Mouse (Mus musculus): Measurements from ENCODE around the gene Kdr. TPM values are rescaled to one million over a fixed set of nuclear protein-coding genes. Genes with fewer than 3 reads are reported as not detected.

The Kdr gene
- polyA plus RNA-seq, 2 experiments: 3.8 to 5.2 TPM

DNA sequence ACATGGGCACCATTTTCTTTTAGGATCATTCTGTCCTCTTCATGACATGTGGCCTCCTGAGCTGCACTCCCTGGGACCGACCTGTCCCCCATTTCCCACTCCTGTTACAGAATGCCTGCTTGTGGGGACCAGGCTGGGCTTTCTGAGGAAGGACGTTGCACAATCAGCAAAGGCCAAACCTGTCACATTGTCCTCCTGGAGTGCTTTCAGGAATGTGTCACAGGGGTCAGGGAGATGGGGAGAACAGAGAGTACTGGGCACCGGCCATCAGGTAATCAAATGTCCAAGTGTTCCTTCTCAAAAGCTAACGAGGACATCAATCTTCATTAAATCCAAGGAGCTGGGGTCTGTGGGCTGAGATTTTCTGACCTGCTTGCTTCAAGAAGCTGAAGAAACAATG, 72.2 kb downstream of the Kdr start:
- TF ChIP-seq EP300 (IDR thresholded peaks at IDR 0.05; ENCODE audit: low read depth): no peak
- TF ChIP-seq CTCF (IDR thresholded peaks at IDR 0.05; ENCODE audit: low read depth): no peak
- Histone ChIP-seq H3K4me2 (ENCODE audit: low read depth) (no peak overlapping the region), H3K9me3 (ENCODE audit: control insufficient read depth, low read length) (no peaks in the 10 kb centered on the region), H3K36me3 (replicated peaks; ENCODE audit: control insufficient read depth, insufficient read depth, low read depth) (no peaks in the 10 kb centered on the region), H3K27me3 (ENCODE audit: control insufficient read depth, insufficient read depth, low read length) (no peaks in the 10 kb centered on the region), H3K27ac (no peak overlapping the region), H3K9ac (replicated peaks) (no peak overlapping the region), H3K4me3 (ENCODE audit: insufficient read depth in 1 of 2, low read depth in 2 of 2, low read length in 2 of 2) (no peak overlapping the region), H3K4me1 (replicated peaks; ENCODE audit: control insufficient read depth in 2 of 2, insufficient read depth in 2 of 2, low read length in 1 of 2) (no peaks in the 10 kb centered on the region)
- DNase-seq (ENCODE audit: low read depth in 3 of 3, low spot score in 3 of 3) (no peak), ATAC-seq (ENCODE audit: insufficient read depth) (no peak)
- WGBS (ENCODE audit: insufficient replicate concordance): 54% methylated on average over 4 of the region's 4 CpGs

DNA sequence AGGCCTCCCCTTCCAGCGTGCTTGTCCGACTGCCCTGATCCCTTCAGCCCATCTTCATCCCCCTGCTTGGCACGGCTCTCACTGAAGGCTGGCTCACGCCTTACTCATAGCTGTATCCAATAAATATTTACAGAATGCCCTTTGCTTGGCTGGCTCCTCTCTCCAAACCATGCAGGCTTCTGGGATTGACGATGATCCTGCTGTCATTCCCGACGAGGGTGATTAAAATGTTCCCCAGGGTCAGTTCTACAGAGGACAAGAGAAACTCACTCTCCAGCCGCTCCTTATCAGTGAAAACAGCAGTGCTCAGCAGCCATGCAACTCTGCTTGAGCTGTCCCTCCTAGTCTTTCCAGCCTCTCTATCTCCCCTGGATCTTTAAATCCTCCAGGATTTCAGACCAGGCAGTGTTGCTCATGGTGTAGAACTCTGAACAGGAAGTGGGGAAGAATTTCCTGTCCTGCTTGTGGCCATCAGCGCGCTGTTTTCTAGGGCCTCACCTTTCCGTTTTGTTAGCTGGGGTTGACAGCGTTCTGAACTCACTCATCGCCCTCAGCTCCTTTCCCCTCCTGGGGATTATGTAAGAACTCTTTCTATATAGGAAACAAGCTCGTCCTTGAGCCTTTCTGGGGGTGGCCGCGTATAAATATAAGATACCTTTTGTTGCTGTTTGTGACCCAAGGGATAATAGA, 77.9 kb downstream of the Kdr start:
- no peak for DNase-seq (ENCODE audit: low read depth in 3 of 3, low spot score in 3 of 3)

DNA sequence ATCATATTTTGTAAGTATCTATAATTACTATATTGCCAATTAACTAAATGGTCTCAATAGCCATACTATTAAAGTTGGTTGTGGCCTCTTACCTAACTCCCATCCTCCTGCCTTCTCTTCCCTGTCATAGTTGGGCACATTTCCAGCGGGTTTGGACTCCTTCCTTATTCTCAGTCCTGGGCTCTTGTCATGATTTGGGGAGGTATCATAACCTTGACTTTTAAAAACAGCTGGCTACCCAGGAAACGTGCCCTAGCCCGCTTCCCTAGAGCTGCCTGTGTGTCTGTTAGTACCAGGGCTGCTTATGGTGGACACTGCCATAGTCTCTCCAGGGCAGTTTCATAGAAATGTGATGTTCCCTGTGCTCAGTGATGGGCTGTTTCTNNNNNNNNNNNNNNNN, 82.9 kb downstream of the Kdr start:
- H3K36me3 ChIP-seq (replicated peaks; ENCODE audit: control insufficient read depth, insufficient read depth, low read depth): no peaks in the 10 kb centered on the region
- DNase-seq (ENCODE audit: low read depth in 3 of 3, low spot score in 3 of 3): no peak
- 40% methylated on average over 3 of the region's 3 CpGs for WGBS (ENCODE audit: insufficient replicate concordance)
- H3K9me3 ChIP-seq (ENCODE audit: control insufficient read depth, low read length): no peaks in the 10 kb centered on the region
- ATAC-seq (ENCODE audit: insufficient read depth): no peak
- no peak overlapping the region for H3K4me3 ChIP-seq (ENCODE audit: insufficient read depth in 1 of 2, low read depth in 2 of 2, low read length in 2 of 2)
- H3K27ac ChIP-seq: no peak overlapping the region
- H3K4me2 ChIP-seq (ENCODE audit: low read depth): no peak overlapping the region
- no peaks in the 10 kb centered on the region for H3K27me3 ChIP-seq (ENCODE audit: control insufficient read depth, insufficient read depth, low read length)
- H3K4me1 ChIP-seq (replicated peaks; ENCODE audit: control insufficient read depth in 2 of 2, insufficient read depth in 2 of 2, low read length in 1 of 2): peaks cover 0 to 3% of the 10 kb centered on the region in 2 experiments; a peak in 2 of 4 replicates
- H3K9ac ChIP-seq (replicated peaks): no peak overlapping the region
- TF ChIP-seq CTCF (IDR thresholded peaks at IDR 0.05; ENCODE audit: low read depth): no peak
- no peak for TF ChIP-seq EP300 (IDR thresholded peaks at IDR 0.05; ENCODE audit: low read depth)

More for the DNA sequence above, 77.9 kb downstream of the Kdr start:
- no peaks in the 10 kb centered on the region for H3K36me3 ChIP-seq (replicated peaks; ENCODE audit: control insufficient read depth, insufficient read depth, low read depth)
- H3K27me3 ChIP-seq (ENCODE audit: control insufficient read depth, insufficient read depth, low read length): no peaks in the 10 kb centered on the region
- no peak overlapping the region for H3K4me2 ChIP-seq (ENCODE audit: low read depth)
- H3K9me3 ChIP-seq (ENCODE audit: control insufficient read depth, low read length): no peaks in the 10 kb centered on the region
- H3K4me3 ChIP-seq (ENCODE audit: insufficient read depth in 1 of 2, low read depth in 2 of 2, low read length in 2 of 2): no peak overlapping the region
- WGBS (ENCODE audit: insufficient replicate concordance): 16% methylated on average over 16 of the region's 16 CpGs
- peaks cover 0 to 6% of the 10 kb centered on the region in 2 experiments; a peak in 2 of 4 replicates for H3K4me1 ChIP-seq (replicated peaks; ENCODE audit: control insufficient read depth in 2 of 2, insufficient read depth in 2 of 2, low read length in 1 of 2)
- no peak overlapping the region for H3K27ac ChIP-seq
- TF ChIP-seq EP300 (IDR thresholded peaks at IDR 0.05; ENCODE audit: low read depth): no peak
- no peak overlapping the region for H3K9ac ChIP-seq (replicated peaks)
- ATAC-seq (ENCODE audit: insufficient read depth): no peak

DNA sequence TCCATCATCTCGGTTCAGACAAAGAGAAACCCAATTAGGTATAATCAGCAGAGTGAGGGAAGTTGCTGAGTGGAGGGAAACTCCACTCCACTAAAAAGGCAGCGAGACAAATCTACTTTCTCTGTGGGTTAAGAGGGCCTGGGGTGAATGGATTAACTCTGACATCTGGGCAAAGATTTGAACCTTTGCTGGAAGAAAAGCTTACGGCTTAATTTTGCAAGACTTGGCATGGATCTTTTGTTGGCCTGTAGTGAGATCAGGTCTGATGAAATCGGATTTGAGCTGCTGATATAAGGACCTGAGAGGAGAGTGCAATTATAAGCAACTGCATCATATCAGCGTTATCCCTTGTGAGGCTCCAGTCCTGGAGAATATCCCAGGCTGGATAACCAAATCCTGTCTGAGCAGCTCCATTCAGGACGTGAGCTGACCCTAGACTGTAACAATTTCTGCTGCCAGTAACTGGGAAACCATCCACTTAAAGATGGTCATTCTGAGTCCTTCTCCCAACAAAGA, 85.2 kb downstream of the Kdr start:
- H3K9ac ChIP-seq (replicated peaks): no peak overlapping the region
- no peak overlapping the region for H3K4me3 ChIP-seq (ENCODE audit: insufficient read depth in 1 of 2, low read depth in 2 of 2, low read length in 2 of 2)
- no peaks in the 10 kb centered on the region for H3K36me3 ChIP-seq (replicated peaks; ENCODE audit: control insufficient read depth, insufficient read depth, low read depth)
- H3K27ac ChIP-seq: no peak overlapping the region
- ATAC-seq (ENCODE audit: insufficient read depth) (no peak), DNase-seq (ENCODE audit: low read depth in 3 of 3, low spot score in 3 of 3) (no peak)
- WGBS (ENCODE audit: insufficient replicate concordance): 53% methylated on average over 6 of the region's 6 CpGs
- H3K27me3 ChIP-seq (ENCODE audit: control insufficient read depth, insufficient read depth, low read length): no peaks in the 10 kb centered on the region
- no peaks in the 10 kb centered on the region for H3K9me3 ChIP-seq (ENCODE audit: control insufficient read depth, low read length)
- TF ChIP-seq CTCF (IDR thresholded peaks at IDR 0.05; ENCODE audit: low read depth) (no peak), EP300 (IDR thresholded peaks at IDR 0.05; ENCODE audit: low read depth) (no peak)
- H3K4me1 ChIP-seq (replicated peaks; ENCODE audit: control insufficient read depth in 2 of 2, insufficient read depth in 2 of 2, low read length in 1 of 2): no peaks in the 10 kb centered on the region
- no peak overlapping the region for H3K4me2 ChIP-seq (ENCODE audit: low read depth)

Small RNAs within 50 kb of the gene (microRNA-seq; reads per million reads assigned to microRNA genes)
- gene Gm25374: not detected

Other genes starting within 250 kb of the Kdr start
- gene Srd5a3, start 161.8 kb upstream of the Kdr start, polyA plus RNA-seq (2012; rRNA removed): 8.8 and 9.0 TPM in 2 replicates
- gene Srd5a3, start 161.8 kb upstream of the Kdr start, polyA plus RNA-seq (2014; fragmentation: Nextera tagmentation; extraction: Ambion mirVana): 12.1 and 14.3 TPM in 2 replicates
- 17.6 and 23.8 TPM in 2 replicates for gene Tmem165, start 205.4 kb upstream of the Kdr start, polyA plus RNA-seq (2012; rRNA removed)
- gene Tmem165, start 205.4 kb upstream of the Kdr start, polyA plus RNA-seq (2014; fragmentation: Nextera tagmentation; extraction: Ambion mirVana): 33.2 and 34.5 TPM in 2 replicates